Mouse (Mus musculus) testis, adult 2 months (tissue): ENCODE results near the gene Kalrn. TPM values are rescaled to one million over a fixed set of nuclear protein-coding genes. Genes with fewer than 3 reads are reported as not detected.

Experiments
- H3K27ac ChIP-seq: fragments of 200-500 bp; 2 replicates; pipeline ENCODE4 v1.5.1; 2012; ENCODE audit warnings: low read depth, low read length; ENCODE audit not compliant: control insufficient read depth, insufficient read depth
- H3K27me3 ChIP-seq: fragments of 200-500 bp; 2 replicates; pipeline ENCODE4 v1.6.1; 2012; ENCODE audit warnings: mild to moderate bottlenecking, low read length, moderate library complexity; ENCODE audit not compliant: control insufficient read depth, insufficient read depth
- H3K36me3 ChIP-seq: fragments of 200-500 bp; 2 replicates; pipeline ENCODE4 v1.6.1; 2012; ENCODE audit warnings: mild to moderate bottlenecking, low read length; ENCODE audit not compliant: control insufficient read depth, insufficient read depth
- H3K4me1 ChIP-seq: fragments of 200-500 bp; 2 replicates; pipeline ENCODE4 v1.6.1; 2012; ENCODE audit warnings: low read length; ENCODE audit not compliant: control insufficient read depth, insufficient read depth
- H3K4me3 ChIP-seq: fragments of 200-500 bp; 2 replicates; pipeline ENCODE4 v1.5.1; 2012; ENCODE audit warnings: low read depth, mild to moderate bottlenecking, low read length, moderate library complexity, mixed read lengths; ENCODE audit not compliant: control insufficient read depth
- CTCF ChIP-seq: fragments of 200-500 bp; IDR thresholded peaks from 2 replicates; pipeline ENCODE4 v1.5.1; 2012; ENCODE audit warnings: low read depth, mild to moderate bottlenecking, inconsistent platforms, low read length, moderate library complexity; ENCODE audit not compliant: control insufficient read depth, insufficient read depth, insufficient replicate concordance
- POLR2A ChIP-seq: fragments of 200-500 bp; IDR thresholded peaks from 2 replicates; pipeline ENCODE4 v1.6.1; 2012; ENCODE audit warnings: low read depth, mild to moderate bottlenecking, inconsistent platforms, low read length, moderate library complexity; ENCODE audit not compliant: control insufficient read depth
- polyA plus RNA-seq: library from polyadenylated mRNA; depleted of rRNA; stranded (reverse); fragments of >200 nt; gene quantifications from 2 replicates; pipeline ENCODE4 v1.2.3, GENCODE M21; 2012

Gene Kalrn
- polyA plus RNA-seq, 1 experiment, result 5.7 TPM

- Histone ChIP-seq H3K36me3 (no peaks in the 10 kb centered on the region), H3K27ac (peak overlapping the region; percentile 61), H3K27me3 (no peaks in the 10 kb centered on the region), H3K4me1 (peaks cover 4% of the 10 kb centered on the region), H3K4me3 (peak overlapping the region; percentile 92; the same call in 1 of the 2 replicates)
- TF ChIP-seq POLR2A, result no peak
- no peak for TF ChIP-seq CTCF
Observed at GRCm38 (mm10) chr16:33967283-33967640, 606.1 kb downstream of the Kalrn start.

DNA sequence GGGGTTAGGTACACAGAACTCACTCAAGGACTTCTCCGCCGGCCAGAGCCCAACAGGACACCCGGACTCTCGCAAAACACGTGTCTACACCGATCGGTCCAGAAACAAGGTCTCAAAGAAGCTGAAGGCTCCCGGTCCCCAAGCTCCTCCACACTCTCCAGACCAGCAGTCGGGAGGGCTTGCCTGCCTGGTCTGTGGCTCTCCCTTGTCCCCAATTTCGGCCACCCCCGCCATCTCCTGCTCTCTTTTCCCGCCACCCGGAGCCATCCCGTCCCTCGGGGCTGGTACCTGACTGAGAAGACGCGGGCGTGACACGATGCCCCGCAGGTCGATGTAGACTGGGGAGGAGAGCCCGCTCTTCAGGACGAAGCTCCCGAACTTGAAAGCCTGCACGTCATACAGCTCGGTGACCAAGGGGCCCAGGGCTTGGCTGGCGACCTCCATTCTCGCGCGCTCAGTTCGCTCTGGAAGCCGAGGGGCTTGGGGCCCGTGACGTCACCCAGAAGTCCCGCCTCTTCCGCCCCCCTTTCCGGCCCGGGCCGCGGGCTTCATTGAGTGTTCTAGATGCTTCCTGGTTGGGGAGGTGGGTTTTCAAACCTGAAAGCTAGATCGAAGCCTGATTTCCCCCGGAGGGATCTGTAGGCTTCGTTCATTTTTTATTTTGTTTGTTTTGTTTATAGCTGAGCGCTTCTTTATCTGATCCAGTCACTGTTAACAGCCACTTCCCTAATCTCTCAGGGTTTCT lies 606.6 kb downstream of the Kalrn start, which contains the start of gene Umps:
Umps (minus strand) TSS at position 501 of the 745 bp plus-strand sequence.
- TF ChIP-seq POLR2A (peak; percentile 88), CTCF (no peak)

GRCm38 (mm10) chr16:33965878-33966537 lies 607.3 kb downstream of the Kalrn start:
- TF ChIP-seq POLR2A, result no peak
- no peak for TF ChIP-seq CTCF
- Histone ChIP-seq H3K27me3 (no peaks in the 10 kb centered on the region), H3K27ac (peak overlapping the region; percentile 76)

More for the DNA sequence above, 606.6 kb downstream of the Kalrn start, which contains the start of gene Umps:
- H3K4me1 ChIP-seq, result peaks cover 4% of the 10 kb centered on the region
- no peaks in the 10 kb centered on the region for H3K36me3 ChIP-seq
- peak within 1 kb of the TSS; percentile 92 for H3K4me3 ChIP-seq
- no peaks in the 10 kb centered on the region for H3K27me3 ChIP-seq
- H3K27ac ChIP-seq, result peak within 1 kb of the TSS; percentile 76

GRCm38 (mm10) chr16:33963509-33963908 lies 609.8 kb downstream of the Kalrn start:
- TF ChIP-seq POLR2A, result no peak
- no peak for TF ChIP-seq CTCF
- H3K27me3 ChIP-seq, result no peaks in the 10 kb centered on the region
- no peak overlapping the region for H3K27ac ChIP-seq
- H3K4me1 ChIP-seq, result peaks cover 4% of the 10 kb centered on the region
- H3K36me3 ChIP-seq, result no peaks in the 10 kb centered on the region; the same call in 1 of the 2 replicates
- H3K4me3 ChIP-seq, result no peak overlapping the region

More at GRCm38 (mm10) chr16:33965878-33966537, 607.3 kb downstream of the Kalrn start:
- peak overlapping the region; percentile 92 for H3K4me3 ChIP-seq
- peaks cover 4% of the 10 kb centered on the region for H3K4me1 ChIP-seq
- H3K36me3 ChIP-seq, result no peaks in the 10 kb centered on the region; the same call in 1 of the 2 replicates

GRCm38 (mm10) chr16:33954793-33955192 lies 618.5 kb downstream of the Kalrn start:
- no peaks in the 10 kb centered on the region for H3K27me3 ChIP-seq
- H3K27ac ChIP-seq, result no peak overlapping the region
- no peak overlapping the region for H3K4me3 ChIP-seq
- H3K36me3 ChIP-seq, result peaks cover 2% of the 10 kb centered on the region
- no peaks in the 10 kb centered on the region for H3K4me1 ChIP-seq
- TF ChIP-seq CTCF (no peak), POLR2A (no peak)

- no peaks in the 10 kb centered on the region; the same call in 1 of the 2 replicates for H3K36me3 ChIP-seq
- TF ChIP-seq CTCF, result no peak
- TF ChIP-seq POLR2A, result no peak
Observed at GRCm38 (mm10) chr16:33953008-33953407, 620.3 kb downstream of the Kalrn start.

DNA sequence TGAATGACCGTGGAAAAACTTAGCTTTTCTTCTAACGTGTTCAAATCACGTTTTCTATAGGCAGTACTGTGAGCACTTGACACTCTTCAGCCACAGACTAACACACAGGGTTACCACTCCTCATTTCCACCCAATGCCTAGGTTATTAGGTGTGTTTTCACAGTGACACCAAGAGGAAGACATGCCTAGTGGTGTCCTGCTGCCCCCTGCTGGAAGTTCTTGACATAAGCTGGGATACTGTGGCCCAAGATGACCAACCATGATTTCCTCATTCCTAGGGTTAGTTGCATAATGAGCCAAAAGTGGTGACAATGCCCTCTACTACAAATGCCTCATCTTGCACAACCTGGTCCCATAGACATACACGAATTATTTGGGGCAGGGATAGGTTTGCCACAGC lies 622.5 kb downstream of the Kalrn start:
- H3K27ac ChIP-seq, result no peak overlapping the region
- no peaks in the 10 kb centered on the region for H3K4me1 ChIP-seq
- H3K4me3 ChIP-seq, result no peak overlapping the region
- peak; percentile 34; the same call in 1 of the 2 replicates for TF ChIP-seq CTCF
- TF ChIP-seq POLR2A, result no peak
- H3K36me3 ChIP-seq, result no peaks in the 10 kb centered on the region; the same call in 1 of the 2 replicates
- no peaks in the 10 kb centered on the region for H3K27me3 ChIP-seq

More at GRCm38 (mm10) chr16:33953008-33953407, 620.3 kb downstream of the Kalrn start:
- no peak overlapping the region for H3K4me3 ChIP-seq
- no peak overlapping the region for H3K27ac ChIP-seq
- no peaks in the 10 kb centered on the region for H3K4me1 ChIP-seq
- H3K27me3 ChIP-seq, result no peaks in the 10 kb centered on the region
